Mouse (Mus musculus) embryonic facial prominence, embryonic 11.5 days (tissue): ENCODE results near the gene Tbc1d10a. TPM values are rescaled to one million over a fixed set of nuclear protein-coding genes. Genes with fewer than 3 reads are reported as not detected.
A peak's percentile ranks its signal among the peaks of the same experiment; 100 is the strongest.

ENCODE experiments used
- ATAC-seq: fragments of 200-750 bp; cut with Nextera tagmentation; replicated peaks from 2 replicates; pipeline ENCODE4 v1.8.0; 2017; ENCODE audit warnings: low read depth; ENCODE audit not compliant: insufficient number of reproducible peaks, low FRiP score, low TSS enrichment
- DNase-seq: peaks from one replicate; pipeline ENCODE4 v3.0.0-alpha.2; 2015; ENCODE audit warnings: low spot score
- H3K27ac ChIP-seq: fragments of 300-500 bp; sonication (generic); replicated peaks from 2 replicates; pipeline ENCODE4 v1.5.1; 2014; ENCODE audit warnings: mild to moderate bottlenecking, low read depth, low read length, control low read depth
- H3K27me3 ChIP-seq: fragments of 300-500 bp; sonication (generic); 2 replicates; pipeline ENCODE4 v1.6.1; 2014; ENCODE audit warnings: mild to moderate bottlenecking, low read length, moderate library complexity, mixed read lengths; ENCODE audit not compliant: control insufficient read depth, insufficient read depth
- H3K36me3 ChIP-seq: fragments of 300-500 bp; sonication (generic); replicated peaks from 2 replicates; pipeline ENCODE4 v1.6.1; 2014; ENCODE audit warnings: low read depth, mild to moderate bottlenecking, low read length, moderate library complexity, mixed read lengths; ENCODE audit not compliant: control insufficient read depth, insufficient read depth
- H3K4me1 ChIP-seq: fragments of 300-500 bp; sonication (generic); 2 replicates; pipeline ENCODE4 v1.6.1; 2014; ENCODE audit warnings: low read length, mixed read lengths; ENCODE audit not compliant: control insufficient read depth, insufficient read depth
- H3K4me2 ChIP-seq: fragments of 300-500 bp; sonication (generic); 2 replicates; pipeline ENCODE4 v1.6.1; 2014; ENCODE audit warnings: low read depth, mild to moderate bottlenecking, control low read depth, low read length, moderate library complexity
- H3K4me3 ChIP-seq: fragments of 300-500 bp; sonication (generic); 2 replicates; pipeline ENCODE4 v1.5.1; 2014; ENCODE audit warnings: low read depth, low read length, control low read depth
- H3K9ac ChIP-seq: fragments of 300-500 bp; sonication (generic); replicated peaks from 2 replicates; pipeline ENCODE4 v1.6.1; 2014; ENCODE audit warnings: mild to moderate bottlenecking, control low read depth, low read length
- H3K9me3 ChIP-seq: fragments of 300-500 bp; sonication (generic); replicated peaks from 2 replicates; pipeline ENCODE4 v1.6.1; 2016; ENCODE audit warnings: mild to moderate bottlenecking, low read length, inconsistent platforms, mixed read lengths; ENCODE audit not compliant: control insufficient read depth
- WGBS: fragments of 180-500 bp; shearing (Covaris S2); extraction: QIAGEN DNeasy Blood & Tissue Kit; methylation state at CpG from one replicate; pipeline ENCODE4 v1.1.7; 2014; 5-methylcytosine and 5-hydroxymethylcytosine counted together
- polyA plus RNA-seq: library from polyadenylated mRNA; unstranded; fragments of >200 nt; fragmentation: Nextera tagmentation; extraction: Ambion mirVana; gene quantifications from 2 replicates; pipeline ENCODE4 v1.2.1, GENCODE M21; 2014

Gene Tbc1d10a
- polyA plus RNA-seq, 1 experiment from 2014 or later, result 15.9 TPM

DNA sequence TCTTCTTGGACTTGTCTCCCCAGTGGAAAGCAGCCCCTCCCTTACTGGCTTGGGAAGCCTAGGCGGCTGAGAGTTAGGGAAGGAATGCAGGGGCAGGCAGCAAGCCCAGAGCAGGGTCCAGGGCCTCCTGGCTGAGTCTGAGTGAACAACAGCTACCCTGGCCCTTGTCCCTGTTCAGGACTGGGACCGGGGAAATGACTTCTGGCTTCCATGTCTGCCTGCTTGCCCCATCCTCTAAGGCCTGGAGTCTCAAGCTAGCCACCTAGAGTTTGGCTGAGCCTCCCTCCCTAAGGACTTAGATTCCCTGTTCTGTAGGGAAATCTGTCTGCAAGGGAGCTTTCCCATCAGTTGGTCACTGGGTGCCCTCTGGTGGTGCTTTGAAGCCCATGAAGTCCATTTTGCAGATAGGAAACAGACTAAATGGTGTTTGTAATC, 32.7 kb downstream of the Tbc1d10a start:
- Histone ChIP-seq H3K4me1 (no peaks in the 10 kb centered on the region; the same call in 1 of the 2 replicates), H3K4me2 (no peak overlapping the region), H3K27ac (no peak overlapping the region), H3K27me3 (peaks cover 7% of the 10 kb centered on the region; the same call in 1 of the 2 replicates), H3K9me3 (no peaks in the 10 kb centered on the region), H3K4me3 (no peak overlapping the region), H3K36me3 (no peaks in the 10 kb centered on the region), H3K9ac (no peak overlapping the region)
- DNase-seq, result peak; percentile 70
- no peak for ATAC-seq
- 15% methylated on average over 2 of the region's 2 CpGs for WGBS

GRCm38 (mm10) chr11:4219908-4220307, 33.3 kb downstream of the Tbc1d10a start:
- Histone ChIP-seq H3K9me3 (no peaks in the 10 kb centered on the region), H3K4me2 (no peak overlapping the region), H3K27ac (no peak overlapping the region), H3K4me1 (no peaks in the 10 kb centered on the region; the same call in 1 of the 2 replicates), H3K4me3 (no peak overlapping the region), H3K36me3 (no peaks in the 10 kb centered on the region), H3K27me3 (peaks cover 7% of the 10 kb centered on the region; the same call in 1 of the 2 replicates), H3K9ac (no peak overlapping the region)
- DNase-seq (no peak), ATAC-seq (no peak)
- WGBS, result 64% methylated on average over 9 of the region's 9 CpGs

GRCm38 (mm10) chr11:4220443-4221400, 34.1 kb downstream of the Tbc1d10a start:
- DNase-seq (peak; percentile 69), ATAC-seq (no peak)
- 48% methylated on average over 28 of the region's 28 CpGs for WGBS
- Histone ChIP-seq H3K4me3 (no peak overlapping the region), H3K4me2 (no peak overlapping the region), H3K27me3 (peaks cover 7% of the 10 kb centered on the region; the same call in 1 of the 2 replicates), H3K27ac (no peak overlapping the region), H3K9me3 (no peaks in the 10 kb centered on the region), H3K36me3 (no peaks in the 10 kb centered on the region), H3K9ac (no peak overlapping the region), H3K4me1 (no peaks in the 10 kb centered on the region; the same call in 1 of the 2 replicates)

GRCm38 (mm10) chr11:4222046-4222950, 35.7 kb downstream of the Tbc1d10a start:
- no peak overlapping the region for H3K4me2 ChIP-seq
- no peaks in the 10 kb centered on the region for H3K9me3 ChIP-seq
- ATAC-seq, result no peak
- no peak overlapping the region for H3K9ac ChIP-seq
- WGBS, result 73% methylated on average over 17 of the region's 17 CpGs
- H3K4me1 ChIP-seq, result no peaks in the 10 kb centered on the region; the same call in 1 of the 2 replicates
- H3K27ac ChIP-seq, result no peak overlapping the region
- DNase-seq, result no peak
- H3K27me3 ChIP-seq, result peaks cover 7% of the 10 kb centered on the region; the same call in 1 of the 2 replicates
- H3K4me3 ChIP-seq, result no peak overlapping the region
- no peaks in the 10 kb centered on the region for H3K36me3 ChIP-seq

- H3K27ac ChIP-seq, result no peak overlapping the region
- no peaks in the 10 kb centered on the region for H3K9me3 ChIP-seq
- DNase-seq (no peak), ATAC-seq (no peak)
- no peak overlapping the region for H3K4me3 ChIP-seq
- peaks cover 5% of the 10 kb centered on the region; the same call in 1 of the 2 replicates for H3K27me3 ChIP-seq
- H3K4me2 ChIP-seq, result no peak overlapping the region
- H3K4me1 ChIP-seq, result no peaks in the 10 kb centered on the region
- WGBS, result 29% methylated on average over 6 of the region's 7 CpGs
- H3K36me3 ChIP-seq, result no peaks in the 10 kb centered on the region
- no peak overlapping the region for H3K9ac ChIP-seq
These were observed 37.0 kb downstream of the Tbc1d10a start for GRCm38 (mm10) chr11:4223393-4224188.

DNA sequence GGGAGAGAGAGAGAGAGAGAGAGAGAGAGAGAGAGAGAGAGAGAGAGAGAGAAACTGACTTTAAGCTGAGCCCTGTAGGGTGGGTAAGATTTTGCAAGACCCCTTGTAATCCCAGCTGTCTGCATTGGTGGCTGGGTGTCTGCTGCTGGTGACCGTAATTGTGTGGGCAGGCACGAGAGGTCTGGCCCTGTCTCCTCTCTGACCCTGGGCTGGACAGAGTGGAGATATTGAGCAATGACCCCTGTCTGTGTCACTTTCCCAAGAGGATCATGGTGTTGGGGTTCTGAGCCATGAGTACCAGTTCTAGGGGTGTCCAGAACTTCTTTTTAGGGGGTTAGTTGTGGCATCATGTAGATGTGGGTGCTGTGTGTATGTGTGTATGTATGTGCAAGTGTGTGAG, 37.6 kb downstream of the Tbc1d10a start:
- H3K27ac ChIP-seq, result no peak overlapping the region
- no peaks in the 10 kb centered on the region for H3K9me3 ChIP-seq
- H3K36me3 ChIP-seq, result no peaks in the 10 kb centered on the region
- no peaks in the 10 kb centered on the region for H3K4me1 ChIP-seq
- H3K4me3 ChIP-seq, result no peak overlapping the region
- no peak overlapping the region for H3K9ac ChIP-seq
- 39% methylated on average over 2 of the region's 2 CpGs for WGBS
- H3K27me3 ChIP-seq, result peaks cover 2% of the 10 kb centered on the region; the same call in 1 of the 2 replicates
- H3K4me2 ChIP-seq, result no peak overlapping the region
- DNase-seq (no peak), ATAC-seq (no peak)

DNA sequence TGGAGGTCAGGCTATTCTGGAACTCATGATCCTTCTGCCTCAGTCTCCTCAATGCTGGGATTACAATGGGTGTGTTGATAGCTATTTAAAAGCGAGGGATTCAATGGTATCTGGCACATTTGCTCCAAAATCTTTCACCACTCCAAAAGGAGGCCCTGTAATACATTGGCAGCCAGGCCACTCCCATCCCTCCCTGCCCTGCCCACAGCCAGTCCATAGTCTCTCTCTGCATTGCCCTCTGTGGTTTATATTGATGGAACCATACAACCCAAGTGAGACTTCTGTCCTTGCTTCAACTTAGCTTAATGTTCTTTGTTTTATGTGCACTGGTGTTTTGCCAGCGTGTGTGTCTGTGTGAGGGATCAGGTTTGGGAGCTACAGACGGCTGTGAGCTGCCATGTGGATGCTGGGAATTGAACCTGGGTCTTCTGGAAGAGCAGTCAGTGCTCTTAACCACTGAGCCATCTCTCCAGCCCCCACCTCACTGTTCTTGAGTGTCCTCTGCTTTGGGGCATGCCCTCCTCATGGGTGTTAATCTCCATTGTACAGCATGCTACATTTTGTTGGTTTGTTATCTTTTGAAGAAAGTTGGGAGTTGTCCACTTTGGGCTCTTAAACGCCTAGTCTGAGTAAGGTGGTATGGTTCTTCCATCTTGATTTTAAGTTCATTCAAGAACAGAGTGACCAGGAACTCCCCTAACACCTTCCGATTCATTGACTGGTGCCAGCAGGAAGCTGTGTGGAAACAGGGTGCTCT, 40.2 kb downstream of the Tbc1d10a start:
- WGBS, result 76% methylated on average over 5 of the region's 5 CpGs

More for the DNA sequence above, 40.2 kb downstream of the Tbc1d10a start:
- Histone ChIP-seq H3K9me3 (no peaks in the 10 kb centered on the region), H3K36me3 (no peaks in the 10 kb centered on the region), H3K4me1 (no peaks in the 10 kb centered on the region), H3K27me3 (no peaks in the 10 kb centered on the region), H3K27ac (no peak overlapping the region), H3K4me3 (no peak overlapping the region), H3K9ac (no peak overlapping the region), H3K4me2 (no peak overlapping the region)
- no peak for ATAC-seq
- DNase-seq, result no peak
